Mouse (Mus musculus): ENCODE measurements around the gene Cd300lg.

DNA sequence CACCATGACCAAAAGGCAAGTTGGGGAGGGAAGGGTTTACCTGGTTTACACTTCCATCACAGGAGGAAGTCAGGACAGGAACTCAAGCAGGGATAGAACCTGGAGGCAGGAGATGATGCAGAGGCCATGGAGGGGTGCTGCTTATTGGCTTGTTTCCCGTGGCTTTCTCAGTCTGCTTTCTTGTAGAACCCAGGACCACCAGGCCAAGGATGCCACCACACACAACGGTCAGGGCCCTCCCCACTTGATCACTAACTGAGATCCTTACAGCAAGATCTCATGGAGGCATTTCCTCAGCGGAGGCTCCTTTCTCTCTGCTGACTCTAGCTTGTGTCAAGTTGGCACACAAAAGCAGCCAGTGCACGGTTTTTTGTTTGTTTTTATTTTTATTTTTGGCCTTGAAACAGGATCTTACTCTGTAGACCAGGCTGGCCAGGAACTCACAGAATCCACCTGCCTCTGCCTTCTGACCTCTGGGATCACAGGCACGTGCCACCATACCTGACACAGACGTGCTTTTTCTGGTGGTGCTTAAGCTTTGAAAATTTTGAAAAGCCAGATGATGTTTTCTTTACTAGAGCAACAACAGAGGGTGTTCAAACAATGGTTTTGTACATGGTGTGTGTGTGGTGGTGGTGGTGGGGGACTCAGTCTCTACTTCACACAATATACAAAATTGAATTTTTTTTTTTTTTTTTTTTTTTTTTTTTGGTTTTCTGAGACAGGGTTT, 13.1 kb upstream of the Cd300lg start, which contains the start of gene Mpp3:
- TF ChIP-seq CTCF (IDR thresholded peaks at IDR 0.05; ENCODE audit: control insufficient read depth, insufficient read depth, insufficient read length) (no peak), MYOD1 (IDR thresholded peaks at IDR 0.05; ENCODE audit: control insufficient read depth, insufficient read length, low read depth) (no peak), FOSL1 (IDR thresholded peaks at IDR 0.05; ENCODE audit: insufficient read depth, low read length, poor library complexity, severe bottlenecking) (no peak), USF1 (IDR thresholded peaks at IDR 0.05; ENCODE audit: low read depth) (no peak), CEBPB (IDR thresholded peaks at IDR 0.05; ENCODE audit: low read depth) (no peak), MAX (IDR thresholded peaks at IDR 0.05) (no peak), MYOG (IDR thresholded peaks at IDR 0.05; ENCODE audit: control insufficient read depth, extremely low read depth, insufficient read length) (no peak)

Measured in C2C12 (cell line).